Mouse (Mus musculus): Measurements from ENCODE around the gene Tubg1.
"Not testable (repeated sequence)": the region's sequence is repeated elsewhere in the genome, so short reads cannot be mapped to it uniquely, and the experiment has no call there.

Gene Tubg1

DNA sequence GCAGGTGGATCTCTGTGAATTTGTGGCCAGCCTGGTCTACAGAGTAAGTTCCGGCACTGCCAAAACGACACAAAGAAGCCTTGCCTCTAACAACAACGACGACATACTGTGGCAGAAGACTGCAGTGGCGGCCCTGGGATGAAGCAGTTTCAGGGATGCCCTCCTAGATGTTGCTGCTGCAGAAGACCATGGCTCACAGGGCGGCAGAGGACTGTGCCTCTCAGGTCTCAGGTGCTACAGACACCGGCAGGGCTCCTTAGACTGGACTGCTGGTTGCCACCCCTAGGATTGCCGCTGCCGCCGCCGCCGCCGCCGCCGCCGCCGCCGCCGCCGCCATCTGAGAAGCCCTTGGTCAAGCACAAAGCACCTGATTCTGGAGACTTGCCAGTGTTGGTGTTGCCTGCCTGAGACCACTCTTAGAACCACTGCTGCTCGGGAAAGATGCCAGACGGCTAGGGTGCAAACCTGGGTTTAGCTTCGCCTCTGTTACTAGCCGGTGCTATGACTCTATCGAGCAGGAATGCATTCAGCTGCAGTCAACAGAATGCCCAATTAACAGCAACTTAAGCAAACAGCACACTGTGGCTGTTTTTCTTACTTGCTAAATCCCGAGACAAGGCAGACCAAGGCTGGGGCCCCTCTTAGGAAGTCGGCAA is 20.6 kb downstream of the Tubg1 start:
- DNase-seq (ENCODE audit: low spot score in 2 of 2), result no peak

DNA sequence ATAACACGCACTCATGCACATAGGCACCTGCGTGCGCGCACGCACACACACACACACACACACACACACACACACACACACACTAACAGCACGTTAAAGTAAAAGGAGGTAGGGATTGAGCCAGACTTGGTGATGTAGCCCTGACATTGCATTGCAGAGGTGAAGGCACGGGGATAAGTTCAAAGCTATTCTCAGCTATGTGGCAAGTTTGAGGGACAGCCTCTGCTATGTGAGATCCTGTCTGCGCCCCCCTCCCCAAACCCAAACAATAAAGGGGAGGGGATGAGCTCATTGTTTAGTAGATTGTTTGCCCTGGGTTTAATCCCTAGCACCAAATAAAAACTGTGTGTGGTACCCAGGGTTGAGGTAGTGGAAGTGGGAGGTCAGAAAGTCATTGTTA is 21.4 kb downstream of the Tubg1 start:
- no peak for DNase-seq (ENCODE audit: low spot score in 2 of 2)

DNA sequence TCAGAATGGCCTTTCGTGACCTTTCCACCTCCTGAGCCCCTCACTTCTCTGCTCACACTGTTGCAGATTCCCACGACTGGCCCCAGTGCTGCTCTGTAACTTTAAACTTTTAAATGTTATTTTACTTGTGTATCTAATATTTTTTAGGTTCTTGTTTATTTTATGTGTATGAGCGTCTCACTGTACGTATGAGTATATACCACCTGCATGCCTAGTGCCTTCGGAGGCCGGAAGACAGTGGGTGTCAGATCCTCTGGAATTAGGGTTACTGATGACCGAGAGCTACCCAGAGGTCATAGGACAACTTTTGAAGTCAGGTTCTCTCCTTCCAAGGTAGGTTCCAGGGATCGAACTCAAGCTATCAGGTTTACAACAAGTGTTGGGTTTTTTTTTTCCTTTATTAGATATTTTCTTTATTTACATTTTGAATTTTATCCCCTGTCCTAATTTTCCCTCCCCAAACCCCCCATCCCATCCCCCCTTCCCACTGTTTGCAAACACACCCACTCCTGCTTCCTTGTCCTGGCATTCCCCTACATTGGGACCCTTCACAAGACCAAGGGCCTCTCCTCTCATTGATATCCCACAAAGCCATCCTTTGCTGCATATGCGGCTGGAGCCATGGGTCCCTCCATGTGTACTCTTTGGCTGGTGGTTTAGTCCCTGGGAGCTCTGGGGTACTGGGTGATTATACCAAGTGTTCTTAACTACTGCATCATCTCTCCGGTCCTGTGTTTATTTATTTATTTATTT is 22.7 kb downstream of the Tubg1 start:
- no peak for DNase-seq (ENCODE audit: low spot score in 2 of 2)

DNA sequence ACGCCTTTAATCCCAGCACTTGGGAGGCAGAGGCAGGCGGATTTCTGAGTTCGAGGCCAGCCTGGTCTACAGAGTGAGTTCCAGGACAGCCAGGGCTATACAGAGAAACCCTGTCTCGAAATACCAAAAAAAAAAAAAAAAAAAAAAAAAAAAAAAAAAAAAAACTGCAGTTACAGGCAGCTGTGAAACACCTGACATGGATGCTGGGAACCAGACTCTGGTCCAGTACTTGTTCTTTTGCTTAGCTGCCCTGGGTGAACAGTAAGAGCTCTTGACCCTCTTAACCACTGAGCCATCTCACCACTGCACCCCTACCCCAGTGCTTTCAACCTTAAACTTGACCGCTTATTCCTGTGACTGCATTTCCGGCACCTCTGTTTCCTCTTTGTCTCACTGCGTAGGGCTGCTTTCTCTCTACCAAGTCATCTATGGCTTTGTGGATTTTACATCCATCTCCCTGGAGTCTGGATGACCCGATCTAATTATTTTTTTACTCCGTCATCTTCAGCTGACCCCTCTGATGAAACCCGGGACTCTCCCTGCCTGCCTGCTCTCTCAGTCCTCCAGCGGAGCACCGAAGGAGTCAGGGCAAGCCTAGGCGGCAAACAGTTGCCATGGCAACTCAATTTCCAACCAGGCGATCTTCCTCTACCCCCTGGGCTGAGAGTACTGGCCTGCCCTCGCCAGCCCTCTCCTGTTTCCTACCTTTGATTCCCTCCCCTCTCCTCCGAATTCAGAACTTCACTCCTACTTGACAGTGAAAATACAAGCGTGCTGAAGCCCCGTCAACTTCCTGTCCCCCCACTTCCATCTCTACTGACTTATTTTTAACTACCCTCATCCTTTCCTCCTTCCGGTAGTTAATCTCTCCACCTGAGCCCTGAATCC is 23.8 kb downstream of the Tubg1 start:
- DNase-seq (ENCODE audit: low spot score in 2 of 2), result no peak

DNA sequence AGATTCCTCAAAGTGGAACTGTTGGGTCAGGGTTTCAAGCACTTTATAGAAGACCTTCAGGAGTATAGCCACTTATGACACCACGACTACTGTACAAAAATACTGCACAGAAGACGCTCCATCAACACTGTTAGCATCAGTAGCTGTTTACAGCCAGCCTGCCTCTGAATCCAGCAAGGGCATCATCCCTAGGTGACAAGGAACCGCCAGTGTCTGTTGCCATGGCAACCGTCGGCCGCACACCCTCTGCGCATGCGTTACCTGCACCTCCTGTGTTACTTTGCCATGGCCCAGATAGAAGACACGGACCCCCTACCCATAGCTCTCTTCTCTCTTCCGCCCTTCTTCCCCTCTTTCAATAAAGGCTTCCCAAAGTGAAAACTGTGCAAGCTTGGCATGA is 26.6 kb downstream of the Tubg1 start:
- DNase-seq (ENCODE audit: low spot score in 2 of 2), result no peak

DNA sequence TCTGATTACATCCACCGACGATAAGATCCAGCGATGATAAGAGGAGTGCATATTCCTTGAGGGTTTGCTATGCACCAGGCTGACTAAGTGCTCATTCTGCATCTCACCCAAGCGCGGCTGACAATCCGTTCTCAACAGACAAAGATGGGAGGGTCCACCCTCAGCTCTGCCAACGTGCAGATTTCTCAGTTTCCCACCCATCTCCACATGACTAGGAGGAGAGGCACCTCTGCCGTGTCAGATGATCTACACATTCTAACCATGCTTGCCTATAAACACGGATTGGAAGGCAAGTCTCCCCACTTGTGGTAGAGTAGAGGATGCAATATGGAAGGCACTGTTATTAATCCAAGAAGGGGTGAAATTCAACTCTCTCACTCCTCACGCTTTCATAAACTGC is 29.0 kb downstream of the Tubg1 start:
- DNase-seq (ENCODE audit: low spot score in 2 of 2), result no peak

DNA sequence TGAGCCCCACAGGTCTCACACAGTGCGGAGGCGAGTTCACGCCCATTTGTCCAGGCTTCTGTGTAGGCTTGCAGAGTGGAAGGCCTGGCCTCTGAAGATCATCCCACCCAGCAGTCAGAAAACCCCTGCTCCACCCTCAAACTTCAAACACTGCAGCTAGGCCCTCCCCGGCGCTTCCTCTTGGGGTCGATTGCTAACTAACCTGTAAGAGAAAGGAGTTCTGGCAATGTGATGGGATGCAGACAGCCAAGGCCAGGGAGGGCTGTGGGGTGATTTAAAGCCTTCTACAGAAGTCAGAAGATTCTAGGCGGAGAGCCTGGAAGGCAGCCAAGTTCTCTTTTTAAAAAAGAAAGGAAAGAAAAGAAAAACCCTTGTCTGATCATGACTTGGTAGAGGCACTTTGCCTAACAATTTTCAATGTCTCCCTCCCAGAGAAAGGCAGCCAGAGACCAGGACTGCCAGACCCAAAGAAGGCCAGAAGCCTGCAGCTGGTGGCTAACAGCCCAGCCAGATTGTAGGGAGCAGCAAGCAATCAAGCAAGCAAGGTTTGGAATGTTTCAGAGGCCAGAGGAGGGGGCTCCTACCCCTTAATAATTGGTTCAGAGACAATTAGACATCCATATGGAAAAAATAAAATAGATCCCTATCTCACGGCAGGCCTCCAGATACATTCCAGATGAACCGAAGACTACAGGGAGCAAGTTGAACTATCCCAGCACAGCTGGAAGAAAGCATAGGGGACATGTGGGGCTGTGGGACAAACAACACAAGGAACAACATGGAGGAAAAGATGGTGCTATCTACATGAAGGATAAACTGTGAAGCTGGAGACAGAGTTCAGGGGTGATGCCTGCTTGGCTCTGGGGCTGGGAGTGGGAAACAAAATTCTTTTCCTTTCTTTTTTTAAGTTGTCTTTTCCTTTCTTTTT is 29.7 kb downstream of the Tubg1 start:
- no peak for DNase-seq (ENCODE audit: low spot score in 2 of 2)

DNA sequence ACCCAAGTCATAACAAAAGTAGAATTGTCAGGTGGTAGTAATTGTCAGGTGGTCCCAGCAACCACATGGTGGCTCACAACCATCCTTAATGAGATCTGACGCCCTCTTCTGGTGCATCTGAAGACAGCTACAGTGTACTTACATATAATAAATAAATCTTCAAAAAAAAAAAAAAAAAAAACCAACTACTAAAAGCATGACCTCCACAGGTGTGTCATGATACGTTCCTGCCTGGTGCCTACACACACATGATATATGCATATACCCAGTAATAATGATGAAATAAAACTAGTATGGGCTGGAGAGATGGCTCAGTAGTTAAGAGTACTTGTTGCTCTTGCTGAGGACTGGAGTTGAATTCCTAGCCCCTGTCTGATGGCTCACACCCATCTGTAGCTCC is 31.3 kb downstream of the Tubg1 start:
- DNase-seq (ENCODE audit: low spot score in 2 of 2), result no peak

DNA sequence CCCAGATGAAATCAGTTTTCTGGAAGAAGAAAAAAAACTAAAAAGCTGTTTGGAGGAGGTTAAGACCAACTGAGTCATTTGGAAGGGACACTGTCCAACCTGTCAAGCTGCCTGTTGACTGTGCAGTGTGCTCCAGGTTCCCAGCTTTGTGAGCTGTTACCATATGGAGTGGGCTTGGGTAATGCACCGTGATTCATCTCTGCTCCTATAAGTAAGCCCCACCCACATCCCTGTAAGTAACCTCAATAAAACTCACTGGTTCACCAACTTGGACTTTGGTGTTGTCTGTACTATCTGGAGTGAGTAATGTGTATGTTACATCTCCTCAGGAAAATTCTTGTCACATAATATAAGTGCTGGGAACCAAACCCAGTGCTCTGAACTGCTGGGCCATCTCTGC is 33.1 kb downstream of the Tubg1 start:
- DNase-seq (ENCODE audit: low spot score in 2 of 2), result no peak

DNA sequence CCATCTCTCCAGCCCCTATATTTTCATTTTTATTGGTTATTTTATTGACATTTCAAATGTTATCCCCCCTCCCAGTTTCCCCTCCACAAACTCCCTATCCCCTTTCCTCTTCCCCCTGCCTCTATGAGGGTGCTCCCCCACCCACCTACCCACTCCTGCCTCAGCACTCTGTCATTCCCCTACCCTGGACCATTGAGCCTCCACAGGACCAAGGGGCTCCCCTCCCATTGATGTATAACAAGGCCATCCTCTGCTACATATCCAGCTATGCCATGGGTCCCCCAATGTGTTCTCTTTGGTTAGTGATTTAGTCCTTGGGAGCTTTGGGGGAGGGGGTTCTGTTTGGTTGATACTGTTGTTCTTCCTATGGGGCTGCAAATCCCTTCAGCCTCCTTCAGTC is 34.9 kb downstream of the Tubg1 start:
- DNase-seq (ENCODE audit: low spot score in 2 of 2), result no peak

DNA sequence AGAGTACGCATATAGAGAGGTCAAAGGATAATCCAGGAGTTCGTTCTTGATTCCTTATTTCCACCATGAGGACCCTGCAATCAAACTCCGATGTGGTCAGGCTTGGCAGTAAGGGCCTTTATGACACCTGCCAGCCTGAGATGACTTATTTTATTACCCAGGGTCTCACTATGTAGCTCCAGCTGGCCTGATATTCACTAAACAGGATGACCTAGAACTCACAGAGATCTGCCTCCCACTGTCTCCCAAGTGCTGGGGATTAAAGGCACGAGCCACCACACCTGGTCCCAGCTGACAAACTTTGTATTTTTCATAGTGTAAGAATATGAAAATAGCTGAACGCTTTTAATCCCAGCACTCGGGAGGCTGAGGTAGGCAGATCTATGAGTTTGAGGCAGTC is 35.4 kb downstream of the Tubg1 start:
- DNase-seq (ENCODE audit: low spot score in 2 of 2), result no peak

DNA sequence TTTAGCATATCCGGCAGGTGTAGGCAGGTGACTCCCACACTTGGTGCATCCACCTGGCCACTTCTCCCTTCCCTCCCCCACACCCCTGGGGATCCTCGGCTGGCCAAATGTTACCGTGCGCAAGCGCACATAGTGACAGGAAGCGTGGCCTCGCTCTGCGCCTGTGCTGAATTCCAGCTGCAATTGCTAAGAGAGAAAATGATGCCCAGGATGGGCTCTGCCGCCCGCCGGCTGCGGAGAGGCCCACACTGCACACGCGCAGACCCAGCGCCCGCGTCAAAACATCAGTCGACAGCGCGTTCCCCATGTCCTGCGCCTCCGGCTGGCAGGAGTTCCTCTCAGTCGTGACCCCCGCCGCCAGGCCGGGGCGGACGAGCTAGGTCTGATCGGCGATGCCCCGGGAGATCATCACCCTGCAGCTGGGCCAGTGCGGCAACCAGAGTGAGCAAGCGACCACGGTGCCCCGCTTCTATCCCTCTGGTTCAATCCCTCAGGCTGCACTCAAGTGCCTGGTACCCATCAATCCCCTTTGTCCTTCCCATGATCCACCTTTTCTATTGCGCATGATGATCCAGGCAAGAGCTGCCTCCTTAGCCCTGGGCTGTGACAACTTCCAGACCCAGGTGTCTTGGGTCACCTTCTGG is 36.1 kb downstream of the Tubg1 start, which contains the start of gene Tubg2:
Gene Tubg2 (plus strand): TSS at position 180 of the 644 bp plus-strand sequence.
- DNase-seq (ENCODE audit: low spot score in 2 of 2), result peak; percentile 67 to 68

DNA sequence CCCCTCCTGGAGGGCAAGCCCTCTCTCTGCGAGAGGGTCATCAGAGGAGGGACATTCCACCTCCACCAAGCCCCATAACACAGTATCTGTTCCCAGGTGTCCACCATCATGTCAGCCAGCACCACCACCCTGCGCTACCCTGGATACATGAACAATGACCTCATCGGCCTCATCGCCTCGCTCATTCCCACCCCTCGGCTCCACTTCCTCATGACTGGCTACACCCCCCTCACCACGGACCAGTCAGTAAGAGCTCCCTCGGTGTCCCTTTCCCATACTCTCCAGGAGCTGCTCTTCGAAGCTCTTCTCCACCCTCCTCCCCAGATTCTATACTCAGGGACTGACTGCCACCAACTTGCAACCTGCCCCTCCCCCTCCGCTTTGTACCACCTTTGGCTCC is 40.4 kb downstream of the Tubg1 start:
- not testable (repeated sequence) for DNase-seq (ENCODE audit: low spot score in 2 of 2)

DNA sequence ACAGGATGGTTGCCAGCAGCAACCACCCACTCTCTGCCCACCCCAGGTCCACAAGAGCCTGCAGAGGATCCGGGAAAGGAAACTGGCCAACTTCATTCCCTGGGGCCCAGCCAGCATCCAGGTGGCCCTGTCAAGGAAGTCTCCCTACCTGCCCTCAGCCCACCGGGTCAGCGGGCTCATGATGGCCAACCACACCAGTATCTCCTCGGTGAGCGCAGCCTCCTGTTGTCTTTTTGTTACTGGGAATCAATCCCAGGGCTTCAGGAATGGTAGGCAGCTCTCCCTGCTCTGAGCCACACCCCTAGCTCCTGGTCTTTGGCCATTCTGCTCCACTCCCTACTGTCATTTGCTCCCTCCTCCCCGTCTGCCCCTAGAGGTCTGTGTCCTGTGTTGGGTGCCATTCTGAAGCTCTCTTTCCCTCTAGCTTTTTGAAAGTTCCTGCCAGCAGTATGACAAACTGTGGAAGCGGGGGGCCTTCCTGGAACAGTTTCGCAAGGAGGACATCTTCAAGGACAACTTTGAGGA is 41.3 kb downstream of the Tubg1 start:
- DNase-seq (ENCODE audit: low spot score in 2 of 2), result not testable (repeated sequence)

DNA sequence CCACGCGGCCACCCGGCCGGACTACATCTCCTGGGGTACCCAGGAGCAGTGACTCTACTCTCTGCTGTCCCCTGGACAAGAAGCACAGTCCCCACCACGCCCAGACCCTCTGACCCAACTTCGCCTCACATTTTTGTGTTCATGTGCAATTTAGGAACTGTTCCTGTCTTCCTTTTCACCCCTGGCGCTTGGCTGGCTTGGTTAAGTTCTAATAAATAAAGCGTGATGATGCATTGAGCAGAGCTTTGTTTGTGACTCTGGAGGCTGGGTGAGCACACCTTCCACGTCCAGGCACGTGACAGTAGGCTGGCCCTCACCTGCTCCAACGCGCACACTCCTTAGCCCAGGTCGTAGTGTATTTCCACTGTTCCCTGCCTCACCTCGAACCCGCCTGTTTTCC is 41.8 kb downstream of the Tubg1 start:
- no peak for DNase-seq (ENCODE audit: low spot score in 2 of 2)

DNA sequence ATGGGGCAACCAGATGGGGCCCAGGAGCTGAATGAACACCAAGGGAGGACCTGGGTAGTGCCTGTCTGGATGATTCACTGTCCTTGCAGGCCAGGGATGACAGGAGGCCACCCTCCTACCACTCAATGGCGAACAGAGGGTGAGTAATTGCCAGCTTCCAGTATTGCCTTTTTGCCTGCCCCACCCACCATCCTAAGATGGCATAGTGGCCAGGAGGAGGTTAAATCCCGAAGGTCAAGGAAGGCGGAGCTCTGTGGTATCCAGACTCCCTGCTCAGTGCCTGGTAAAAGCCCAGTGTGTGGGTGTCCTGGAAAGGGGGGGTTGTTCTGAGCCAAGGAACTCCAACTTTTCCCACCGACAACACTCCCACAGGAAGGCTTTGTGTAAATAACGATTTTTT is 42.6 kb downstream of the Tubg1 start:
- no peak for DNase-seq (ENCODE audit: low spot score in 2 of 2)

DNA sequence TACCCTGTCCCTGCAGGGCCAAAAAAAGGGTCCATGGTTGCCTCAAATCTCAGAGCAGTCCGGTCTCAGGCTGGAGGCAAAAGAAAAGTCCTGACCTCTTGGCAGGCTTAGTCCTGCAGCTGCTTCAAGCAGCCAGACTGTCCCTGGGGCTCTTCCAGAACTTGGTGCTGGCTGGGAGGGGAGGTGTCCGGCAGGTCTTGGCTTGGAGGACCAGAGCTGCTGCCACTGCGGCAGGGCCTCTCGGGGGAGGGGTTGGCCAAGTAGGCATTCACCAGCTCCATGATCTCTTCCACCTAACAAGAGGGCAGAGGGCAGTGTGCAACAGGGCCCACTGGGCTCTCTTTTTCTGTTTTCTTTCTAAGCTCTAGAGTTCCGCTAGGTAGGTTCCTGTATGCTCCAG is 43.0 kb downstream of the Tubg1 start:
- DNase-seq (ENCODE audit: low spot score in 2 of 2), result no peak

DNA sequence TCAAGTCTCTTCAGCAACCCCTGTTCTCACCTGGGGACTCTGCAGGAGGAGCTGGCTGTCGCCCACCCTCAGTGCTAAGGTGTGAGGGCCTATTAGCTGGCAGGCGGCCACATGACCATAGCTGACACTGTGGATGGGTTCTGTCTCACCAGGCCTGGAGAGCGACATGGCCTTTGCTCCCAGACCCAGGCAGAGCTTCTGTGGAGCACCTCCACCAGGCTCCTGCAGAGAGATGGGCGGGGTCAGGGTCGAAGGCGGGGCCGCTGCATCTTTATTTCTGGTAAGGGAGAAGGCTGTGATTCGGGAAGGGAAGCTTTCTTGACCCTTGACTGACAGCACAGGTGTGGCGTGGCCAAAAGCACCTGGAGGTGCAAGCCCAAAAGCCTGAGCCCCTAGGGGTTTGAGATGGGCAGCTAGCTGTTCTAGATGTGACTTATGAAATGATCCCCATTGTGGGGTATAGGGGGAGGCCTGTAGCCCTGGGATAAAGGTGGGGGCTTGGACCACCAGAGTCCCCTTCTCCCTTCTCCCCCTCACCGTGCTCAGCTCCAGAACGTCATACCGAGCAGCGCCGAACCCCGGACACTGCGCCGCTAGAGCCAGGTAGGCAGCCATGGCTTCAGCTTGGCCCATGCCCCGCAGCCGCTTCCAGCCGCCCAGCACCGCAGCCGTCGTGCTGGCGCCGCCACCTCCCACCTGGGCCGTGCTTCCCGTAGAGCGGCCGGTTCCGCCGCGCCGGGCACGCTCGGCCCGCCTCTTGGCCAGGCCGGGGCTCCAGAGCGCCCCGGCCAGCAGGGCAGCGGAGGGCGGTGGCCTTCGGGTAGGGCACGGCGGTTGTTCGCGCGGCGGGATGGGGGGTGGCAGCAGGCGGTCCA is 44.0 kb downstream of the Tubg1 start:
- no peak for DNase-seq (ENCODE audit: low spot score in 2 of 2)

DNA sequence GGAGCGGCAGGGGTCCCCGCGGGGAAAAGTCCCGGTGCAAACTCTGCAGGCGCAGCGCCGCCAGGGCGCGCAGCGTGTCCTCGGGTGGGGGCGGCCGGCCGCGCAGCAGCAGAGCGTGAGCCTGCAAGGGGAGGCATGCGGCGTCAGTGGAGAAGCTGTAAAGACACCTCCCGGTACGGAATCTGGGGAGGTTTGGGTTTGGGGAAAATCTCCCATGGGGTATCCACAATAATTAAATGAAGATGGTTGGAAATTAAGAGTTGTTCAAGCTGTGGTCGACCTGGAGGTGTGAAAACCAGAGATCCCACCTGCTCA is 44.6 kb downstream of the Tubg1 start:
- DNase-seq (ENCODE audit: low spot score in 2 of 2), result no peak

Data from frontal cortex, postnatal 14 days (tissue).